In the genomic region with DNA sequence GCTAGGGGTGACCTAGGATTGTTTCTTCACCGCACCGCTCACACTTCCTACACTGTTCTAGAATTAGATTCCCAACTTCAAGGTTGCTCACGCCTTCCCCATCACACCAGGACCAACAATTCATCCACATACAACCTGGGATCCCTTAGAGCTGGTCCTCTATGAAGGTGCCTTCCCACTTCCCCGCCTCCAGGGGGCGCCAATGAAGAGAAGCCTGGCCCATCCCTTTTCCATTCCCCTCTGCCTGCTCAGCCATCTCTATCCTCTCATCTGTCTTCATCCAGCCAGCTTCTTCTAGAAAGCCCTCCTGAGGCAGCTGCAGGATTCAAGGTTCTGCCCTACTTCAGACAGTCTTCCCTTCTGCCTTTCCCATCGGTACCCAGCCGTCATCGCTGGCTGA, we compare ENCODE assay signal across 9 mouse cellular contexts. TPM values are rescaled to one million over a fixed set of nuclear protein-coding genes. Genes with fewer than 3 reads are reported as not detected.
DNase-seq lines count a peak whose midpoint lies in the region; ATAC-seq and TF ChIP-seq lines count a peak whose summit lies in the region.
"Had no signal": no experiment of that assay in that cellular context is flagged by ENCODE, and none has a peak within 500 bp of the region (broad histone marks: within the 10 kb centered on the region; RNA-seq: fewer than 3 reads in every experiment).

No protein-coding gene starts in this region.

- H3K4me3 ChIP-seq in gastrocnemius, adult 2 months: no peak overlapping the region
- H3K4me3 ChIP-seq in midbrain, embryonic 15.5 days: no peak overlapping the region
- H3K4me3 ChIP-seq: neural tube, embryonic 12.5 days had no signal

- H3K4me2 ChIP-seq in midbrain, embryonic 15.5 days: no peak overlapping the region
- H3K4me2 ChIP-seq: neural tube, embryonic 12.5 days had no signal

- H3K9ac ChIP-seq in midbrain, embryonic 15.5 days: no peak overlapping the region
- H3K9ac ChIP-seq: neural tube, embryonic 12.5 days had no signal

- ATAC-seq in hematopoietic stem cell, adult 5-6 weeks (replicated peaks in 1 of 2; ENCODE audit: insufficient read depth in 1 of 2, low FRiP score in 2 of 2, low TSS enrichment in 1 of 2, low read depth in 1 of 2, poor library complexity in 2 of 2, severe bottlenecking in 2 of 2): 0 out of 4 replicates have a peak, but pooled peaks have one; percentile 54 to 58
- ATAC-seq in midbrain, embryonic 15.5 days (replicated peaks): no peak

- H3K4me1 ChIP-seq in midbrain, embryonic 15.5 days: peaks cover 19% of the 10 kb centered on the region

- 68% methylated on average over 8 of the region's 8 CpGs for WGBS in midbrain, embryonic 15.5 days

- no peaks in the 10 kb centered on the region for H3K9me3 ChIP-seq in midbrain, embryonic 15.5 days
- H3K9me3 ChIP-seq: neural tube, embryonic 12.5 days had no signal

- peak; percentile 69 for TF ChIP-seq CTCF in gastrocnemius, adult 2 months (IDR thresholded peaks at IDR 0.05)

- peak overlapping the region; percentile 95 for H3K27ac ChIP-seq in gastrocnemius, adult 2 months
- no peak overlapping the region for H3K27ac ChIP-seq in midbrain, embryonic 15.5 days
- H3K27ac ChIP-seq: neural tube, embryonic 12.5 days had no signal

- peak; percentile 69 for DNase-seq in gastrocnemius, adult 2 months
- DNase-seq in gastrocnemius, adult 18-20 months (ENCODE audit: low spot score): no peak
- DNase-seq in ovary, postnatal 36 days (ENCODE audit: low spot score): peak; percentile 34
- DNase-seq in ovary, postnatal 14 days (ENCODE audit: low spot score): no peak
- DNase-seq in thymus, postnatal 36 days: peak; percentile 29 to 33
- no peak for DNase-seq in cerebellum, postnatal 4 days (ENCODE audit: low spot score in 2 of 2)

- intact Hi-C loops in gastrocnemius, adult 2 months (cut with DNase I): no loop called here

- H3K27me3 ChIP-seq in midbrain, embryonic 15.5 days (replicated peaks): no peaks in the 10 kb centered on the region
- H3K27me3 ChIP-seq: neural tube, embryonic 12.5 days had no signal

- no peaks in the 10 kb centered on the region for H3K36me3 ChIP-seq in midbrain, embryonic 15.5 days (replicated peaks)
- H3K36me3 ChIP-seq: neural tube, embryonic 12.5 days had no signal

RNA-seq across cellular contexts. Expression of gene Ip6k3, which starts 16.2 kb away (rescaled TPM):
- 10 to 100 TPM; 30.9 to 84.2 TPM for total RNA-seq in gastrocnemius, adult 2 months (2021)
- 10 to 100 TPM; 29.8 to 66.9 TPM for total RNA-seq in gastrocnemius, adult 18-20 months (2021)
- total RNA-seq in hematopoietic stem cell, adult 5-6 weeks (2017): not detected in 2 replicates
- 0.21 and 0.40 TPM in 2 replicates for polyA plus RNA-seq in midbrain, embryonic 15.5 days (2015; fragmentation: Nextera tagmentation; extraction: Ambion mirVana)

RNA-seq across cellular contexts. Expression of gene Uqcc2, which starts 17.7 kb away (rescaled TPM):
- total RNA-seq in gastrocnemius, adult 2 months (2021): 100 to 1,000 TPM; 405 to 424 TPM
- total RNA-seq in gastrocnemius, adult 18-20 months (2021): 100 to 1,000 TPM; 426 to 428 TPM
- total RNA-seq in hematopoietic stem cell, adult 5-6 weeks (2017): 97.7 and 113 TPM in 2 replicates
- 365 and 372 TPM in 2 replicates for polyA plus RNA-seq in midbrain, embryonic 15.5 days (2015; fragmentation: Nextera tagmentation; extraction: Ambion mirVana)

RNA-seq across cellular contexts. Expression of gene Lemd2, which starts 52.9 kb away (rescaled TPM):
- 10 to 100 TPM; 22.4 to 23.9 TPM for total RNA-seq in gastrocnemius, adult 2 months (2021)
- 10 to 100 TPM; 20.6 to 21.9 TPM for total RNA-seq in gastrocnemius, adult 18-20 months (2021)
- total RNA-seq in hematopoietic stem cell, adult 5-6 weeks (2017): 35.3 and 70.7 TPM in 2 replicates
- polyA plus RNA-seq in midbrain, embryonic 15.5 days (2015; fragmentation: Nextera tagmentation; extraction: Ambion mirVana): 26.1 and 26.7 TPM in 2 replicates

Comparison
In these comparisons a context has a peak if more than half of its experiments do, and no peak if none do; other contexts are left out.
1. DNase-seq: peak in gastrocnemius, adult 2 months (single experiment), ovary, postnatal 36 days (single experiment) and thymus, postnatal 36 days (2 of 2); none in gastrocnemius, adult 18-20 months (single experiment), ovary, postnatal 14 days (single experiment) and cerebellum, postnatal 4 days (0 of 2).
2. RNA of gene Ip6k3, which starts 16.2 kb away (total RNA-seq): 30.9 to 84.2 TPM in gastrocnemius, adult 2 months and 29.8 to 66.9 TPM in gastrocnemius, adult 18-20 months; not detected in hematopoietic stem cell, adult 5-6 weeks; every median in the first group is over 10 times any median in the second.